Mouse (Mus musculus) forelimb bud, embryonic 11.5 days (tissue): ENCODE measurements at regions not wholly inside any gene's neighbourhood (a gene's known extent, or its start where the extent isn't known, plus 50 kb on each side); places are given as distances from the start of the nearest gene placed in this dataset.
A peak's percentile ranks its signal among the peaks of the same experiment; 100 is the strongest.
"Not testable (repeated sequence)": the region's sequence is repeated elsewhere in the genome, so short reads cannot be mapped to it uniquely, and the experiment has no call there.

Experiments
- DNase-seq: peaks from one replicate; pipeline ENCODE4 v3.0.0-alpha.2; 2012; ENCODE audit warnings: low read depth, low spot score

GRCm38 (mm10) chr15:93189266-93189855, 85.6 kb downstream of the Gxylt1 start:
- DNase-seq: no peak

- no peak for DNase-seq
These were observed 98.8 kb downstream of the Gxylt1 start for GRCm38 (mm10) chr15:93176221-93176620.

DNA sequence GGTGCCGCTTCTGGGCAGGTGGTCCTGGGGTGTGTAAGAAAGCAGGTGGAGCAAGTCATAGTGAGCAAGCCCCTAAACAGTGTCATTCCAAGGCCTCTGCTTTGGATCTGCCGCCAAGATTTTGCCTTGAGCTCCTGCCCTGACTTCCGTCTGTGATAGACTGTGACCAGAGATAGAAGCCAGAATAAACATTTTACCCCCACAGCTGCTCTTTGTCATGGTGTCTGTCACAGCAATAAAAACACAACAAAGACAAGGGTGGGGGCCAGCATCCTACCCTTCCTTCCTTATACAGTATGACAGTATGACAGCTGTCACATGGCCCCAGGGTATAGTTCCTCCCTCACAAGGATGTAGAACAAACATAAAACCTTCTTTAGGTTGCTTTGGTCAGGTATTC, 106.2 kb downstream of the Gxylt1 start:
- no peak for DNase-seq

- no peak for DNase-seq
These were observed 107.5 kb downstream of the Gxylt1 start for GRCm38 (mm10) chr15:93167451-93167850.

- DNase-seq: no peak
These were observed 112.8 kb downstream of the Gxylt1 start for GRCm38 (mm10) chr15:93161924-93162910.

DNA sequence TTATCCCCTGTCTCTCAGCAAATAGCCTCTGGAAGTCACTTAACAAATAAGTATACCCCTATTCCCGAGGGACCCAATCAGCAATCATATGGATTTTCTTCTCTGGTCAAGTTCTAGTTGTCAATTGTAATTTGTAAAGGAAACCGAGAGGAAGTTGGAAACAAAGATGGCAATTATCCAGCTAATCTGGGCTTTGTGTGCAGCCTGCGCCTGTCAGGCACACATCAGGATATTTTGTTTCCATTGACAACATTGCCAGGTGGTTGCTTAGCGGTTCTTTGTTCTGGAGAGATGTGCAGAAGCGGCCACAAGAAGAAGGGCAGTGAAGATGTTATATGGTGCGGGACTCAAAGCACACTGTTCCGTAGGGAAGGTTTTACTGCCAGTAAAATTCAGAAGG, 113.7 kb downstream of the Gxylt1 start:
- no peak for DNase-seq

GRCm38 (mm10) chr15:93155756-93156155, 119.2 kb downstream of the Gxylt1 start:
- DNase-seq: no peak

- DNase-seq: no peak
These were observed 121.0 kb downstream of the Gxylt1 start for GRCm38 (mm10) chr15:93154022-93154421.

DNA sequence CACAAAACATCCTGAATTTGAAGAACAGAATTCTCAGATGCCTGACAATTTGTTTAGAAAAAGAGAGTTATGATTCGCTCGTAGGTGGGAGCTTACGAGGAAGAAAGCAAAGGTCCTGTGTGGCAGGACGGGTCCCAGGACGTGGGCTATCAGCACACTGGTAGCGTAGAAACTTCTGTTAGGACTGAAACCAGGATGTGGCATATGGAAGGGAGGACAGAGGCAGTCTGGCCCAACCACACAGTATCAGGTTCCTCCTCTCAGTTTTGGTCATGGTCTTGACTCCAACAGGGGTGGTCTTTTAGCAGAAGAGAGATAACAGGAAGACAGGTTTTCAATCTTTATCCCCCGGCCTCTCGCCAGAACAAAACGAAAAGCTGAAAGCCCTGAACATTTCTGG, 130.1 kb downstream of the Gxylt1 start:
- no peak for DNase-seq

DNA sequence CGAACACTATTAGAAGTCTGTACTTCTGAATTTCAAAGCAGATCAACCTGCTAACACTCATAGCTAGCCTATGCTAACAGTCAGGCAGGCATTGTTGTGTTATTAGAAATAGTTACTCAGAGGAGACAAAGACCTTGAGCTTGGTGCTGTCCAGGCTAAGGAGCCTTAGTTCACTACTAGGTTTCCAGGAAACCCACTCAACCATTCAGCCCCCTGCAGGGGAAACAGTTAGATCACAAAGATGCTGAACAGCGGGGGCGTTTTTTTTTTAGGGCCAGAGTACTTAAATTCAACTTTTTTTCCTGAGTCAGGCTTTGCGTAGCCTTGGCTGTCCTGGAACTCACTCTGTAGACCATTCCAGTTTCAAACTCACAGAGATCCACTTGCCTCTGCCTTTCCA, 130.7 kb downstream of the Gxylt1 start:
- DNase-seq: no peak

- DNase-seq: no peak
These were observed 141.6 kb downstream of the Gxylt1 start for GRCm38 (mm10) chr15:93133379-93133778.

DNA sequence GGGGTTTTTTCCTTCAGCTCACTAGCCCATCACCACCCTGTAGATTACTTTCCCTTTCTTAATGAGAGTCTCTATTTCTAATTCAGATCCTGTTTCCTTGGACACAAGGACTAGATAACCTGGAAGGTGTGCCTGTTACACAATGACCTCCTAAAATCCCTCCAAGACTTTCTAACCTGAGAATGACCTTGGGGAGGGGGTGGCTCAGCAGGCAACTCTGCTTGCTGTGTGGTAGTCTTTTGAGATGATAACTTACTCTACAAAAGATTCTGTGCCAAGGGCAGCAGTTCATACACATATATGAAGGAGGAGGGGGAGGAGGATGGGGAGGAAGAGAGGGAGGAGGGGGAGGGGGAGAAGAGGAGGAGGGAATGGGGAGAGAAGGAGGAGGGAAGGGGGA, 143.9 kb downstream of the Gxylt1 start:
- no peak for DNase-seq

- no peak for DNase-seq
These were observed 149.7 kb downstream of the Gxylt1 start for GRCm38 (mm10) chr15:93125261-93125660.

DNA sequence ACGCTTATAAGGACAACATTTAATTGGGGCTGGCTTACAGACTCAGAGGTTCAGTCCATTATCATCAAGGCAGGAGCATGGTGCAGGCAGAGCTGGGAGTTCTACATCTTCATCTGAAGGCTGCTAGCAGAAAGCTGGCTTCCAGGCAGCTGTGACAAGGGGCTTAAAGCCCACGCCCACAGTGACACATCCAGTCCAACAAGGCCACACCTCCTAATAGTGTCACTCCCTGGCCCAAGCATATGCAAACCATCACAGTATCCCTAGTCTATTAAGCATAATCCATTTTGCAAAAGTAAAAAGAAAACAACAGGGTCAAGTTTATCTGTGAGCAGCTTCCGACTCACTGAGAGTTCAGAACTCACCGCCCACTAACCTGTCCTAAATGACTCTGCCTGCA, 153.8 kb downstream of the Gxylt1 start:
- no peak for DNase-seq

GRCm38 (mm10) chr15:93117806-93118205, 157.2 kb downstream of the Gxylt1 start:
- DNase-seq: not testable (repeated sequence)

- DNase-seq: peak; percentile 35
These were observed 159.3 kb downstream of the Gxylt1 start for GRCm38 (mm10) chr15:93115674-93116102.

DNA sequence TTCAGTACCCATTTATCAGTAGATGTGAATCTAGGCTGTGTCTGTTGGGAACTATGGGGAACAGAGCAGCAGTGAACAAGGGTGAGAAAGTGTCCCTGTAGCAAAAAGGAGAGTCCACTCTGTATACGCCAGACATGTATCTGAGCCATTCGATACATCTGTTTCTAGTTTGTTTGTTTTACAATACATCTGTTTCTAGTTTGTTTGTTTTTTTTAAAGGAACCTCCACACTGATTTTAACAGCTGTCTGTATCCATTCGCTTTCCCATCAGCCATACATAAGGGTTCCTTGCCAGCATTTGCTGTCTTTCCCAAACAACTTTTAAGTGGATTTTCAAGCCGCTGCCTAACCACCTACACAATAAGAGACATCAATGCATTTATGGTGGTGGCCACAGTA, 170.0 kb downstream of the Gxylt1 start:
- peak; percentile 57 for DNase-seq

GRCm38 (mm10) chr15:93103426-93103825, 171.6 kb downstream of the Gxylt1 start:
- DNase-seq: no peak

DNA sequence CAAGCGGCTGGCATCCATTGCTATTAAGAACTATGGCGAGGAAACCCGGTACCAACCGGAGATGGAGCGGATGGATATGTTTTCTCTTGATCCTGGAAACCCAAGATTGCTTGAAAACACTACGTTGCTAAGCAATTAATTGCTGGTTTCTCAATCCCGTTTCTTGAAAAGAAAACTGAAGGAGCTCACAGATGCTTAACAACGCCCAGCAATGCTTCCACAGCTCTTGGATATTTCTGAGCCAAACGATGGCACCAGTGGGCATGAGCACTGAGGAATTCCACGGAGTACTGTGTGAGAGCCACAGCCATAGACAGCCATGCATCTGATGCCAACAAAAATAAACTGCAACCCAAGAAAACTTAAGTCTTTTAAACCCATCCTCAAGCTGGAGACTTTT, 173.1 kb downstream of the Gxylt1 start:
- DNase-seq: no peak

DNA sequence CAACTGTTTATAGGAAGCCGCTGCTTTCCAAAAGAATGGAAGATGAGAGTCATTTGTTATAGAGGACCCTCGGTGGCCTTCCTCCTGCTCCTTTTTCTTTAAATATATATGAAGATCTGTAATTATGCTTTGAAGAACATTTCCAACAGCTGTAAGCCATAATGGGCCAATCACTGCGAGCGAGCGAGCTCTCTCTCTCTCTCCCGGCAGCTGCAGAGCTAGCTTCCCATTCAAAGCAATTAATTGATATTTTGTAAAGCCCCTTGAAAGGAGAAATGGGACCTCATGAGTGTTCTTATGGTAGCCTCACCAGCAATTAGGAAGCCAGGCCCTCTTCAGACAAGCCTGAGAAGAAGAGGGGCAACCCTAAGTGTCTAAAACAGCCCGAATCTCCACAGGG, 174.1 kb downstream of the Gxylt1 start:
- DNase-seq: no peak

DNA sequence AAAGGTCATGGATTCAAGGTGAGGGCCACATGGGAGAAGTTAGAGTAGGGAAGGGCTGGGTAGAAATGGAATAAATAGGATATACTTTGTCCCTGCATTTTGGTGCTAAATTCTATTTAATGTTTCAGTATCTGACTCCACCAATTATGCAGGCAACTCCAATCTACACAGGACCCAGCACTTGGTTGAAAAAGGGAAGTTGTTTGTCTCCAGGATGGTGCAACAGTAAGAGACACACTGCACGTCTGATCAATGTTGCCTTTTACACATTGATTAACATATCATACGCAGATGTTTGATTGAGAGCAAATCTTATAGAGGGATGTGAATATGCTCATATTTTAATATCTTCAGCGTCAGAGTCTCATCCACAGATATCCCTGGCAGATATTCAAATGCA, 175.1 kb downstream of the Gxylt1 start:
- DNase-seq: no peak

DNA sequence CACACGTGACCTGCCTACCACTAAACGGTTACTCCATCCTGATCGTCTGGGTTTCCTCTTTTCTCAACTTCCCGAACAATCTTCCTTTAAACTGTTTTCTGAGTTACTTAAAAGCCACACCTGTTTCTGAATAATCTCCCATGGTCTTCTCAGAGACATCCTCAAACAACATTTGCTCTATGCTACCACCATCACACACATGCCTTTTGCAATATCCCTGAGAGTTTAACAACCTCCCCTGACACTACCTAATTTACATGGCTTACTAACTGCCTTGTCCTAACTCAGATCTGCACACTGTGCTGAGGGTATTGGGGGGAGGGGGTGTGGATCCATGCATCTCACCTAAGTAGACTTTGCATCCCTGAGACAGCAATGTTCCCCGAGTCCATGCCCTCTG, 178.6 kb downstream of the Gxylt1 start:
- no peak for DNase-seq

GRCm38 (mm10) chr15:93095224-93095623, 179.8 kb downstream of the Gxylt1 start:
- no peak for DNase-seq
